In the genomic region with DNA sequence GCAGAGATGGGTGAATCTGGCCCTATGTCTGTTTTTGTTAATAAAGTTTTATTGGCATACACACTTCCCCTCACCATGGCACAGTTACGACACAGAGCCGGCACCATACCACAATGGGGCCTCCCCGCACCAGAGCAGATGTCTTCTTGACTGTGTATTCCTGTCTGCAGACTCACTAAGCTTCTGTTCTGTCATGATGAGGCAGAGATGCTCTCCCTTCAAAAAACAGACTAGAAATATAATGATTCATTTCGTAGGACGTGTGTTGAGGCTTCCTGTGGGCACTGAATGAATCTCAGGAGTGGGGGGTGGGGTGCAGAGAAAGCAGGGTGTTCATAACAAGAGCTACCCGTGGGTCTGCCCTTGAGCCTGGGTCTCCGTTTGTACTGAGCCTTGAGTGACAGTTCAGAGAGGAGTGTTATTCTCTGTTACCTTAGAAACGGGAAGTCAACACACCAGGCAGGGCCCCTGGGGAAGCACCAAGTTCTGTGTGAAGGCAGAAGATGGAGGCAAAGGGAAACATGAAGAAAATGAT, we compare ENCODE assay signal across 8 mouse cellular contexts. TPM values are rescaled to one million over a fixed set of nuclear protein-coding genes. Genes with fewer than 3 reads are reported as not detected.
DNase-seq lines count a peak whose midpoint lies in the region; ATAC-seq lines count a peak whose summit lies in the region.

No protein-coding gene starts in this region.

- no peak for DNase-seq in frontal cortex, postnatal 14 days (ENCODE audit: low spot score in 2 of 2)
- peak; percentile 76 for DNase-seq in lung, postnatal 25 days (ENCODE audit: low spot score)
- DNase-seq in splenic B cell, adult 2 months (ENCODE audit: low read depth, low spot score) = peak; percentile 95
- no peak for DNase-seq in gastrocnemius, postnatal 25 days
- no peak for DNase-seq in cerebellum, postnatal 10 days

- no peak overlapping the region for H3K9ac ChIP-seq in heart, embryonic 11.5 days (ENCODE audit: low read depth, low read length)

- no peaks in the 10 kb centered on the region for H3K36me3 ChIP-seq in heart, embryonic 11.5 days (ENCODE audit: control insufficient read depth, insufficient read depth, low read length)
- H3K36me3 ChIP-seq in splenic B cell, adult 2 months (ENCODE audit: control insufficient read depth, insufficient read depth, low read length, poor library complexity, severe bottlenecking) = no peaks in the 10 kb centered on the region

- peaks cover 16% of the 10 kb centered on the region for H3K4me1 ChIP-seq in heart, embryonic 11.5 days (ENCODE audit: control insufficient read depth, insufficient read depth, low read length)

- peak; percentile 21; the same call in 1 of the 2 replicates for ATAC-seq in frontal cortex, adult (ENCODE audit: low TSS enrichment)
- peak; percentile 92 for ATAC-seq in activated CD4-positive, CD25-positive, alpha-beta regulatory T cell, adult 4 months
- ATAC-seq in heart, embryonic 11.5 days (replicated peaks; ENCODE audit: insufficient number of reproducible peaks, low FRiP score, low TSS enrichment) = 0 out of 2 replicates have a peak, but pooled peaks have one; percentile 47

- 0 out of 2 replicates have a peak overlapping the region, but pooled peaks have one; percentile 29 for H3K27ac ChIP-seq in heart, embryonic 11.5 days (ENCODE audit: low read depth, low read length)

- no peak overlapping the region for H3K4me2 ChIP-seq in heart, embryonic 11.5 days

- no peaks in the 10 kb centered on the region for H3K9me3 ChIP-seq in heart, embryonic 11.5 days (replicated peaks; ENCODE audit: control insufficient read depth, low read length)

- 38% methylated on average over 8 of the region's 8 CpGs for WGBS in heart, embryonic 11.5 days (ENCODE audit: insufficient replicate concordance)

- H3K4me3 ChIP-seq in heart, embryonic 11.5 days (ENCODE audit: low read depth, low read length) = no peak overlapping the region

- H3K27me3 ChIP-seq in heart, embryonic 11.5 days (ENCODE audit: control insufficient read depth, insufficient read depth, low read length) = no peaks in the 10 kb centered on the region
- H3K27me3 ChIP-seq in splenic B cell, adult 2 months (ENCODE audit: control insufficient read depth, insufficient read depth, low read length, poor library complexity, severe bottlenecking) = no peaks in the 10 kb centered on the region

RNA-seq across cellular contexts. Expression of a gene that starts 48.0 kb away (rescaled TPM):
- polyA plus RNA-seq in activated CD4-positive, CD25-positive, alpha-beta regulatory T cell, adult 4 months (2017; shearing (Covaris generic)) = 1 to 10 TPM; 1.9 to 3.2 TPM
- 1.5 and 1.8 TPM in 2 replicates for polyA plus RNA-seq in heart, embryonic 11.5 days (2014; fragmentation: Nextera tagmentation; extraction: Ambion mirVana)
- 1 to 10 TPM; 4.6 to 6.2 TPM for total RNA-seq in gastrocnemius, postnatal 25 days (2021)

Comparison
In these comparisons a context has a peak if more than half of its experiments do, and no peak if none do; other contexts are left out.
1. ATAC-seq: peak in every context shown above with its lines; median percentile 92 in activated CD4-positive, CD25-positive, alpha-beta regulatory T cell, adult 4 months; 47 in heart, embryonic 11.5 days; 21 in frontal cortex, adult.
2. DNase-seq: peak in lung, postnatal 25 days (single experiment) and splenic B cell, adult 2 months (single experiment); none in frontal cortex, postnatal 14 days (0 of 2), gastrocnemius, postnatal 25 days (single experiment) and cerebellum, postnatal 10 days (0 of 2).